8 mouse cellular contexts compared by ENCODE assay signal in genomic region chr4:107349311-107350008, GRCm38 (mm10). TPM values are rescaled to one million over a fixed set of nuclear protein-coding genes. Genes with fewer than 3 reads are reported as not detected.
DNase-seq lines count a peak whose midpoint lies in the region; ATAC-seq lines count a peak whose summit lies in the region.

No protein-coding gene starts in this region.

- peak; percentile 47 to 49; a peak in 2 of 4 replicates for ATAC-seq in hematopoietic stem cell, adult 5-6 weeks (replicated peaks in 1 of 2; ENCODE audit: insufficient read depth in 1 of 2, low FRiP score in 2 of 2, low TSS enrichment in 1 of 2, low read depth in 1 of 2, poor library complexity in 2 of 2, severe bottlenecking in 2 of 2)

- peak; percentile 22 for DNase-seq in ovary, postnatal 14 days (ENCODE audit: low spot score)
- no peak for DNase-seq in ovary, postnatal 10 days (ENCODE audit: low spot score)
- DNase-seq in brain, adult 2 months (ENCODE audit: low read depth, low spot score), result peak; percentile 82
- peak; percentile 38 for DNase-seq in layer of hippocampus, adult 9-11 months
- peak; percentile 40 for DNase-seq in lung, postnatal 25 days (ENCODE audit: low spot score)
- peak; percentile 30 for DNase-seq in right cerebral cortex, postnatal 25 days
- no peak for DNase-seq in spleen, postnatal 4 days (ENCODE audit: low spot score in 2 of 2)

RNA-seq across cellular contexts. Expression of gene Ndc1, which starts 18.1 kb away (rescaled TPM):
- total RNA-seq in hematopoietic stem cell, adult 5-6 weeks (2017), result 33.0 and 45.3 TPM in 2 replicates

RNA-seq across cellular contexts. Expression of gene Yipf1, which starts 35.3 kb away (rescaled TPM):
- total RNA-seq in hematopoietic stem cell, adult 5-6 weeks (2017), result 33.2 and 39.1 TPM in 2 replicates

RNA-seq across cellular contexts. Expression of gene Dio1, which starts 42.5 kb away (rescaled TPM):
- total RNA-seq in hematopoietic stem cell, adult 5-6 weeks (2017), result not detected in 2 replicates

Comparison
In these comparisons a context has a peak if more than half of its experiments do, and no peak if none do; other contexts are left out.
1. DNase-seq: peak in ovary, postnatal 14 days (single experiment), brain, adult 2 months (single experiment), layer of hippocampus, adult 9-11 months (single experiment), lung, postnatal 25 days (single experiment) and right cerebral cortex, postnatal 25 days (single experiment); none in ovary, postnatal 10 days (single experiment) and spleen, postnatal 4 days (0 of 2).